Comparison of ENCODE assay signal across 27 mouse cellular contexts in genomic region chr3:104419990-104420389, GRCm38 (mm10).
DNase-seq lines count a peak whose midpoint lies in the region; ATAC-seq and TF ChIP-seq lines count a peak whose summit lies in the region.
"Had no signal": no experiment of that assay in that cellular context is flagged by ENCODE, and none has a peak within 500 bp of the region (broad histone marks: within the 10 kb centered on the region; RNA-seq: fewer than 3 reads in every experiment).

No protein-coding gene starts in this region.

- DNase-seq in liver, embryonic 11.5 days (ENCODE audit: low spot score) = no peak
- DNase-seq in liver (no peak), MEL (ENCODE audit: low read depth, low spot score) (peak; percentile 52)
- DNase-seq in liver, embryonic 13.5 days = no peak
- DNase-seq in layer of hippocampus, adult 18-20 months (ENCODE audit: low spot score in 2 of 2) = no peak
- DNase-seq in heart, postnatal 14 days = no peak
- DNase-seq in urinary bladder, postnatal 4 days (ENCODE audit: low spot score in 2 of 2) = no peak
- DNase-seq: adrenal gland, adult 2 months; adrenal gland, postnatal 14 days; cerebellum, adult 11 months; cerebellum, adult 2 months; cerebellum, adult 9-11 months; cerebellum, postnatal 25 days; embryo, embryonic 11 days; gastrocnemius, postnatal 14 days; heart, adult 11 months; heart, postnatal 36 days had no signal

- H3K4me1 ChIP-seq in liver, embryonic 11.5 days (replicated peaks; ENCODE audit: control insufficient read depth, insufficient read depth, low read length) = peaks cover 4% of the 10 kb centered on the region
- no peaks in the 10 kb centered on the region for H3K4me1 ChIP-seq in MEL (ENCODE audit: control insufficient read depth in 1 of 2, insufficient read depth in 2 of 2, low read length in 2 of 2)
- peaks cover 22% of the 10 kb centered on the region; the same call in 1 of the 2 replicates for H3K4me1 ChIP-seq in liver, embryonic 13.5 days (replicated peaks)
- H3K4me1 ChIP-seq: embryonic facial prominence, embryonic 13.5 days had no signal

- TF ChIP-seq POLR2A in MEL (IDR thresholded peaks at IDR 0.05; ENCODE audit: control insufficient read depth in 1 of 2, insufficient read depth in 1 of 2, low read depth in 1 of 2, low read length in 2 of 2, poor library complexity in 1 of 2) = no peak

- no peak overlapping the region for H3K27ac ChIP-seq in liver, embryonic 11.5 days (ENCODE audit: low read depth, low read length)
- H3K27ac ChIP-seq in MEL (ENCODE audit: control insufficient read depth, low read depth, low read length) = no peak overlapping the region
- H3K27ac ChIP-seq in liver, embryonic 13.5 days = no peak overlapping the region
- H3K27ac ChIP-seq: embryonic facial prominence, embryonic 10.5 days; embryonic facial prominence, embryonic 13.5 days; forebrain, embryonic 12.5 days; forebrain, embryonic 15.5 days; hindbrain, embryonic 10.5 days; hindbrain, embryonic 14.5 days; hindbrain, postnatal 0 days had no signal

- no peaks in the 10 kb centered on the region for H3K79me2 ChIP-seq in MEL (ENCODE audit: control insufficient read depth, insufficient read depth, low read length, poor library complexity)

- no peak overlapping the region for H3K4me2 ChIP-seq in liver, embryonic 11.5 days
- H3K4me2 ChIP-seq in liver, embryonic 13.5 days = no peak overlapping the region
- H3K4me2 ChIP-seq: embryonic facial prominence, embryonic 13.5 days; forebrain, embryonic 12.5 days; forebrain, embryonic 15.5 days; heart, embryonic 11.5 days; hindbrain, embryonic 14.5 days had no signal

- H3K4me3 ChIP-seq in liver, embryonic 11.5 days (ENCODE audit: low read depth, low read length) = no peak overlapping the region
- no peak overlapping the region for H3K4me3 ChIP-seq in MEL (ENCODE audit: control insufficient read depth in 1 of 2, insufficient read depth in 1 of 2, low read depth in 2 of 2, low read length in 2 of 2)
- no peak overlapping the region for H3K4me3 ChIP-seq in liver, embryonic 13.5 days (replicated peaks)
- H3K4me3 ChIP-seq: embryonic facial prominence, embryonic 10.5 days; embryonic facial prominence, embryonic 13.5 days; erythroblast, embryonic 14.5 days; forebrain, embryonic 12.5 days; forebrain, embryonic 15.5 days; hindbrain, embryonic 10.5 days had no signal

- H3K27me3 ChIP-seq in liver, embryonic 11.5 days (replicated peaks; ENCODE audit: control insufficient read depth, insufficient read depth, low read length) = no peaks in the 10 kb centered on the region
- H3K27me3 ChIP-seq in MEL (ENCODE audit: control insufficient read depth in 1 of 2, insufficient read depth in 2 of 2, low read length in 2 of 2) = peaks cover 4 to 8% of the 10 kb centered on the region in 2 experiments; a peak in 2 of 4 replicates
- no peaks in the 10 kb centered on the region for H3K27me3 ChIP-seq in liver, embryonic 13.5 days
- H3K27me3 ChIP-seq: embryonic facial prominence, embryonic 13.5 days; forebrain, embryonic 12.5 days; forebrain, embryonic 15.5 days had no signal

- TF ChIP-seq CTCF in MEL (IDR thresholded peaks at IDR 0.05 in 2 of 3, conservative IDR thresholded peaks at IDR 0.05 in 1 of 3; ENCODE audit: control insufficient read depth in 1 of 3, insufficient read depth in 1 of 3, low read depth in 2 of 3, low read length in 3 of 3, poor library complexity in 1 of 3, severe bottlenecking in 1 of 3) = no peak

- 23% methylated on average over 4 of the region's 4 CpGs for WGBS in liver, embryonic 11.5 days
- 13% methylated on average over 4 of the region's 4 CpGs for WGBS in liver, embryonic 13.5 days (ENCODE audit: insufficient replicate concordance)

- no peaks in the 10 kb centered on the region for H3K36me3 ChIP-seq in liver, embryonic 11.5 days (ENCODE audit: control insufficient read depth, insufficient read depth, low read length)
- H3K36me3 ChIP-seq in MEL (ENCODE audit: control insufficient read depth in 1 of 2, insufficient read depth in 2 of 2, low read length in 2 of 2) = no peaks in the 10 kb centered on the region
- H3K36me3 ChIP-seq in liver, embryonic 13.5 days = no peaks in the 10 kb centered on the region
- H3K36me3 ChIP-seq: embryonic facial prominence, embryonic 10.5 days; embryonic facial prominence, embryonic 13.5 days; forebrain, embryonic 12.5 days; forebrain, embryonic 15.5 days; hindbrain, embryonic 10.5 days had no signal

- peak; percentile 58 to 63; a peak in 3 of 4 replicates for TF ChIP-seq EP300 in MEL (IDR thresholded peaks at IDR 0.05; ENCODE audit: low read depth in 1 of 2, low read length in 2 of 2)

- ATAC-seq in liver, embryonic 11.5 days (replicated peaks; ENCODE audit: low FRiP score) = peak; percentile 78
- peak; percentile 70 for ATAC-seq in liver, embryonic 13.5 days (ENCODE audit: low read depth)
- ATAC-seq in megakaryocyte progenitor cell, adult 5-6 weeks (replicated peaks; ENCODE audit: poor library complexity) = peak; percentile 96
- ATAC-seq: forebrain, embryonic 15.5 days; hindbrain, postnatal 0 days had no signal

- no peak for TF ChIP-seq RAD21 in MEL (IDR thresholded peaks at IDR 0.05; ENCODE audit: low read depth, low read length)

- H3K9ac ChIP-seq in liver, embryonic 11.5 days (ENCODE audit: low read depth, low read length) = no peak overlapping the region
- H3K9ac ChIP-seq in MEL (ENCODE audit: control insufficient read depth, low read depth, low read length, poor library complexity, severe bottlenecking) = no peak overlapping the region
- no peak overlapping the region for H3K9ac ChIP-seq in liver, embryonic 13.5 days
- H3K9ac ChIP-seq: embryonic facial prominence, embryonic 13.5 days; forebrain, embryonic 12.5 days; forebrain, embryonic 15.5 days; hindbrain, embryonic 14.5 days had no signal

- H3K9me3 ChIP-seq in liver, embryonic 11.5 days (ENCODE audit: control insufficient read depth, low read length) = no peaks in the 10 kb centered on the region
- no peaks in the 10 kb centered on the region for H3K9me3 ChIP-seq in MEL (replicated peaks; ENCODE audit: insufficient read depth, low read length)
- H3K9me3 ChIP-seq in liver, embryonic 13.5 days (replicated peaks) = no peaks in the 10 kb centered on the region
- H3K9me3 ChIP-seq: embryonic facial prominence, embryonic 10.5 days; embryonic facial prominence, embryonic 13.5 days; forebrain, embryonic 12.5 days; forebrain, embryonic 15.5 days; hindbrain, embryonic 10.5 days had no signal

- intact Hi-C loops in heart, postnatal 14 days (cut with DNase I) = no loop called here

TF ChIP-seq in MEL, 35 proteins besides CTCF, POLR2A, EP300 and RAD21:
- TF ChIP-seq MYB (IDR thresholded peaks at IDR 0.05; ENCODE audit: low read depth, low read length) = 0 out of 2 replicates have a peak, but pooled peaks have one; percentile 20
- TF ChIP-seq GATA1 (IDR thresholded peaks at IDR 0.05; ENCODE audit: low read depth, low read length) = peak; percentile 51
- no peak for TF ChIP-seq TAL1 (IDR thresholded peaks at IDR 0.05; ENCODE audit: low read length)
- TF ChIP-seq ETS1 (IDR thresholded peaks at IDR 0.05; ENCODE audit: low read depth, low read length) = 0 out of 2 replicates have a peak, but pooled peaks have one; percentile 31
- 0 out of 2 replicates have a peak, but pooled peaks have one; percentile 11 for TF ChIP-seq RCOR1 (IDR thresholded peaks at IDR 0.05; ENCODE audit: low read depth, low read length)
- peak; percentile 35; the same call in 1 of the 2 replicates for TF ChIP-seq TCF12 (IDR thresholded peaks at IDR 0.05; ENCODE audit: low read depth, low read length)
TF ChIP-seq in MEL: peak in this region for 5.
